Mouse (Mus musculus): ENCODE data around the gene Txlna. TPM values are rescaled to one million over a fixed set of nuclear protein-coding genes. Genes with fewer than 3 reads are reported as not detected.

Gene Txlna
- polyA plus RNA-seq, 1 experiment from 2014 or later = 45.6 TPM

DNA sequence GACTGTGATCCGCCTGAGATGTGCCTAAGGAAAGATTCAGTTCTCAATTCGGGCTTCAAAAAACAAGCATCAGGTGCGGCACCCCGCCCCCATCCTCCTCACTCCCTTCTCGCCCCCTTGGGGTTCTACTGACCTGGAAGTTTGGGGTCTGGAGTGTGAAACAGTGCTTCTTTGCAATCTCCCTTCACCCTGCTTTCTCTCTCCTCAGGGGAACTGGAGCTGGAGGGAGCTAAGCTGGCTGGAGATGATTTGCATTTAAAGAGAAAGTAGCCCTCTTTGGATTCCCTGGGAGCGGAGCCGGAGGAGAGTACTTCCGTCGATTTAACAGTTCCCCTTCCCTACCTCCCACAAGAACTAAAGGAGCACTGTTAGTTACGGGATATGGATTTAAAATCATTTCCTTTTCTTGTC is 17.2 kb downstream of the Txlna start, which contains the start of gene Ccdc28b:
Ccdc28b (minus strand) TSS at position 267 of the 411 bp plus-strand sequence.
- Histone ChIP-seq H3K4me3 (peak within 1 kb of the TSS; percentile 69), H3K36me3 (peaks cover 22% of the 10 kb centered on the region), H3K4me2 (peak within 1 kb of the TSS; percentile 80), H3K27me3 (no peaks in the 10 kb centered on the region), H3K9me3 (no peaks in the 10 kb centered on the region), H3K9ac (peak within 1 kb of the TSS; percentile 86), H3K27ac (replicated peaks) (peak within 1 kb of the TSS; percentile 97), H3K4me1 (replicated peaks) (peaks cover 49% of the 10 kb centered on the region)
- 1% methylated on average over 10 of the region's 10 CpGs for WGBS
- peak; percentile 3; the same call in 1 of the 2 replicates for ATAC-seq (ENCODE audit: low FRiP score, low read depth)

GRCm38 (mm10) chr4:129622803-129623535 is 17.9 kb downstream of the Txlna start:
- peak overlapping the region; percentile 97 for H3K27ac ChIP-seq (replicated peaks)
- peak overlapping the region; percentile 86 for H3K9ac ChIP-seq
- H3K9me3 ChIP-seq = no peaks in the 10 kb centered on the region
- peaks cover 54% of the 10 kb centered on the region for H3K4me1 ChIP-seq (replicated peaks)
- H3K36me3 ChIP-seq = peaks cover 15% of the 10 kb centered on the region
- no peaks in the 10 kb centered on the region for H3K27me3 ChIP-seq
- ATAC-seq (ENCODE audit: low FRiP score, low read depth) = no peak
- H3K4me2 ChIP-seq = peak overlapping the region; percentile 80
- H3K4me3 ChIP-seq = peak overlapping the region; percentile 69
- WGBS = 19% methylated on average over 8 of the region's 8 CpGs

DNA sequence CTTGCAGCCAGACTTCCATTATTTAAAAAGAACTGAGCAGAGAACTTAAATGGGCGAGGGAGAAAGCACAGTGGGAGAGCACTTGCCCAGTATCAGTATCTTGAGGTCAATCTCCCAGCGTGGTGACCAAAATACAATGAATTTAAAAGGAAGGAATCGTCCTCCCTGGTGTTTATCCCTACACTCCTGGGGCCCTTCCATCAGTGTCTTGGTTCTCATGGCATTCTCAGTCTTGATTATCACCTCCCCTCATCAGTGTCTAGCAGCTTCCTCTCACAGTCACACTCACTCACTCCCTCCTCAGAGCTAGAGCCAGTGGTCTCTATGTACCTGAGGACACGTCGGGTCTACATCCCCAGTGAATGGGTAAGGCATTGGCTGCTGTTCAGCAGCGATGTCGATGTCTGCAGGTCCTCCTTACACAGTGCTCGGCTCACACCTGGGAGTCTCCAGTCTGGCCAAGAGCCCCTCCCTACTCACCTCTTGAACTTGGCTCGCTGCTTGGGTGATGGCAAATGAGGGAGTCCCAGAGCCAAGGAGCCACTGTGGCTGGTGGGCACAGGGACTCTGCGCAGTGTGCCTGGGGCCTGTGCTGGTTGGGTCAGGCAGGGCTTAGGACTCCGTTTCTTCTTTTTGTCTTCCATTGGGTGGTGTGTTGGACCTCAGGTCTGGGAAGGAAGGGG is 18.6 kb downstream of the Txlna start:
- peak overlapping the region; percentile 80 for H3K4me2 ChIP-seq
- H3K4me1 ChIP-seq (replicated peaks) = peaks cover 61% of the 10 kb centered on the region
- peaks cover 8% of the 10 kb centered on the region for H3K36me3 ChIP-seq
- H3K9ac ChIP-seq = peak overlapping the region; percentile 86
- no peaks in the 10 kb centered on the region for H3K27me3 ChIP-seq
- WGBS = 78% methylated on average over 11 of the region's 11 CpGs
- no peak for ATAC-seq (ENCODE audit: low FRiP score, low read depth)
- H3K27ac ChIP-seq (replicated peaks) = peak overlapping the region; percentile 97
- H3K9me3 ChIP-seq = no peaks in the 10 kb centered on the region
- peak overlapping the region; percentile 69 for H3K4me3 ChIP-seq

- H3K36me3 ChIP-seq = peaks cover 4% of the 10 kb centered on the region
- H3K9me3 ChIP-seq = no peaks in the 10 kb centered on the region
- H3K27ac ChIP-seq (replicated peaks) = 0 out of 2 replicates have a peak overlapping the region, but pooled peaks have one; percentile 4
- no peak overlapping the region for H3K9ac ChIP-seq
- ATAC-seq (ENCODE audit: low FRiP score, low read depth) = no peak
- 85% methylated on average over 8 of the region's 8 CpGs for WGBS
- H3K4me3 ChIP-seq = no peak overlapping the region
- peak overlapping the region; percentile 80 for H3K4me2 ChIP-seq
- peaks cover 61% of the 10 kb centered on the region for H3K4me1 ChIP-seq (replicated peaks)
- no peaks in the 10 kb centered on the region for H3K27me3 ChIP-seq
Measured at GRCm38 (mm10) chr4:129621283-129621841, 19.5 kb downstream of the Txlna start.

DNA sequence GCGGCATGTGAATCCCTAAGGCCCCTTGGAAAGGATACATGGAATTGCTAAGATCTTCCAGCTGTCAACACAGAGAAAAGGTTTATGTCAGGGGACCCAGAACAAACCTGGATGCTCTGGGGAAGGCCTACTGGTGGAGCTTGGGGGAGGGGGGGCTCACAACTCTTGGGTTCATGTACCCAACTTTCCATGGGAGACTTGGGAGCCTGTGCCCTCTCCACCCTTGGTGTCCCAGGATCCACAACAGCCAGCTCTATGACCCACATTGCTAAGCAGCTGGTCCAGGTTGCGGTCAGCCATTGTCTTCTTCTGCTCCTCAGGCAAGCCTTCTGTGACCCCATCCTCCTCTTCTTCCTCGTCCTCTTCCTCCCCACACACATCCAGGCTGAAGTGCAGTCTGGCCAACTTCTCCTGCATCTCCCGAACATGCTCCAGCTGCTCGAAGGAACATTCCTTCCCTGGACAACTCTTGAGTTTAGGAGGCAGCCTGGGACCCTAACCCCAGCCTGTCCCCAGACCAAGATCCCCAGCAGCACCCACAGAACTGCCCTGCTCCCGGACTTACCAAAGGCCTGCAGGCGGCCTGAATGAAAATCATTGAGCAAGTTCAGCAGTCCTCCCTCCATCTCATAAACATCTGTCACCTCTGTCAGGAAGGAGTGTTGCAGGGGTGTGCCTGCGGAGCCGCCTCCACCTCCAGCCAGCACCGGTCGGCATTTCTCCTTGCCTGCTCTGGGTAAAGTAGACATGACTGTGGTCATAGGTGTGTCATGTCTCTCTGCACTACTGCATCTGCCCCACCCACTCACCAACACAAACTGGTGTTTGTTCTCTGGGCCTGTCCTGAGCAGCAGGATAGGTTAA is 20.2 kb downstream of the Txlna start:
- Histone ChIP-seq H3K4me2 (peak overlapping the region; percentile 80; the same call in 1 of the 2 replicates), H3K27ac (replicated peaks) (0 out of 2 replicates have a peak overlapping the region, but pooled peaks have one; percentile 4), H3K9ac (no peak overlapping the region), H3K9me3 (no peaks in the 10 kb centered on the region), H3K4me3 (no peak overlapping the region), H3K27me3 (no peaks in the 10 kb centered on the region), H3K36me3 (peaks cover 6% of the 10 kb centered on the region), H3K4me1 (replicated peaks) (peaks cover 58% of the 10 kb centered on the region)
- no peak for ATAC-seq (ENCODE audit: low FRiP score, low read depth)
- 87% methylated on average over 11 of the region's 11 CpGs for WGBS

- peak; percentile 92 for ATAC-seq (ENCODE audit: low FRiP score, low read depth)
- peak within 1 kb of the TSS; percentile 69 for H3K4me2 ChIP-seq
- H3K9ac ChIP-seq = peak within 1 kb of the TSS; percentile 75
- H3K4me1 ChIP-seq (replicated peaks) = peaks cover 43% of the 10 kb centered on the region
- WGBS = 4% methylated on average over 44 of the region's 44 CpGs
- H3K36me3 ChIP-seq = peaks cover 6% of the 10 kb centered on the region
- H3K4me3 ChIP-seq = peak within 1 kb of the TSS; percentile 58
- H3K9me3 ChIP-seq = no peaks in the 10 kb centered on the region
- H3K27me3 ChIP-seq = no peaks in the 10 kb centered on the region
- peak within 1 kb of the TSS; percentile 93 for H3K27ac ChIP-seq (replicated peaks)
Measured at GRCm38 (mm10) chr4:129618786-129619691, 21.8 kb downstream of the Txlna start, which contains the start of gene Iqcc. Iqcc (minus strand) TSS chr4:129619099.

DNA sequence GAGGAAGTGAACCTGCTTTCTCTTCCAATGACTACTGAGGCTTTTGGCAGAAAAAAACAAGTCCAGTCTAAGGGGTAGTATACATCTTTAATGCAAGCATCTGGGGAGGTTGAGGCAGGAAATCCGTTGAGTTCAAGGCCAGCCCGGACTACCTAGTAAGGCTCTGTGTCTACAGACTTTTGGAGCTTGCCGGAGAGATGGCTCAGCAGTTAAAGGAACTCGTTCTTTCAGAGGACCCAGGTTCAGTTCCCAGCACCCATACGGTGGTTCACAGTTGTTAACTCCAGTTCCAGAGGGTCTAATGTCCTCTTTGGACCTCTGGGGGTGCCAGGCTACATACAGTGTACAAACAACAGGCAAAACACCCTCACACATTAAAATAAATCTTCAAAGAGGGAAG is 22.8 kb downstream of the Txlna start:
- Histone ChIP-seq H3K9me3 (no peaks in the 10 kb centered on the region), H3K9ac (peak overlapping the region; percentile 75), H3K27me3 (no peaks in the 10 kb centered on the region), H3K4me1 (replicated peaks) (peaks cover 40% of the 10 kb centered on the region), H3K27ac (replicated peaks) (peak overlapping the region; percentile 93), H3K4me3 (peak overlapping the region; percentile 58), H3K4me2 (peak overlapping the region; percentile 69), H3K36me3 (peaks cover 6% of the 10 kb centered on the region)
- no peak for ATAC-seq (ENCODE audit: low FRiP score, low read depth)
- WGBS = 95% methylated on average over 5 of the region's 5 CpGs

GRCm38 (mm10) chr4:129617121-129617641 is 23.7 kb downstream of the Txlna start:
- H3K4me2 ChIP-seq = no peak overlapping the region
- no peak overlapping the region for H3K27ac ChIP-seq (replicated peaks)
- no peak for ATAC-seq (ENCODE audit: low FRiP score, low read depth)
- peaks cover 6% of the 10 kb centered on the region for H3K36me3 ChIP-seq
- H3K4me3 ChIP-seq = no peak overlapping the region
- peaks cover 32% of the 10 kb centered on the region for H3K4me1 ChIP-seq (replicated peaks)
- WGBS = 99% methylated on average over 7 of the region's 7 CpGs
- no peak overlapping the region for H3K9ac ChIP-seq
- H3K27me3 ChIP-seq = no peaks in the 10 kb centered on the region
- H3K9me3 ChIP-seq = no peaks in the 10 kb centered on the region

- Histone ChIP-seq H3K4me1 (replicated peaks) (peaks cover 26% of the 10 kb centered on the region), H3K9me3 (no peaks in the 10 kb centered on the region), H3K4me2 (no peak overlapping the region), H3K9ac (no peak overlapping the region), H3K27me3 (no peaks in the 10 kb centered on the region), H3K4me3 (no peak overlapping the region), H3K36me3 (peaks cover 6% of the 10 kb centered on the region), H3K27ac (replicated peaks) (no peak overlapping the region)
- 91% methylated on average over 3 of the region's 3 CpGs for WGBS
- no peak for ATAC-seq (ENCODE audit: low FRiP score, low read depth)
Measured at GRCm38 (mm10) chr4:129616631-129617030, 24.2 kb downstream of the Txlna start.

GRCm38 (mm10) chr4:129615801-129616290 is 25.0 kb downstream of the Txlna start:
- H3K4me2 ChIP-seq = no peak overlapping the region
- peaks cover 6% of the 10 kb centered on the region for H3K36me3 ChIP-seq
- H3K4me3 ChIP-seq = no peak overlapping the region
- 89% methylated on average over 9 of the region's 9 CpGs for WGBS
- ATAC-seq (ENCODE audit: low FRiP score, low read depth) = no peak
- no peaks in the 10 kb centered on the region for H3K9me3 ChIP-seq
- no peak overlapping the region for H3K27ac ChIP-seq (replicated peaks)
- H3K9ac ChIP-seq = no peak overlapping the region
- H3K4me1 ChIP-seq (replicated peaks) = peaks cover 18% of the 10 kb centered on the region
- no peaks in the 10 kb centered on the region for H3K27me3 ChIP-seq

Data from hindbrain, embryonic 15.5 days (tissue).